Mouse (Mus musculus): Measurements from ENCODE around the gene Mrps26. TPM values are rescaled to one million over a fixed set of nuclear protein-coding genes. Genes with fewer than 3 reads are reported as not detected.
"Not testable (repeated sequence)": the region's sequence is repeated elsewhere in the genome, so short reads cannot be mapped to it uniquely, and the experiment has no call there.

Mrps26 gene
- 70.7 and 73.3 TPM in 2 replicates for polyA plus RNA-seq (2016; fragmentation: Nextera tagmentation; extraction: Ambion mirVana)

GRCm38 (mm10) chr2:130563212-130564055 is at the start of gene Mrps26:
Gene Mrps26, plus strand, starts transcription at chr2:130563742.
- H3K4me1 ChIP-seq = peaks cover 18% of the 10 kb centered on the region
- under 1% methylated on average over 60 of the region's 61 CpGs for WGBS
- H3K36me3 ChIP-seq = peaks cover 19% of the 10 kb centered on the region
- H3K27ac ChIP-seq = peak within 1 kb of the TSS; percentile 68
- ATAC-seq (ENCODE audit: low FRiP score) = peak; percentile 98
- peak within 1 kb of the TSS; percentile 94 for H3K9ac ChIP-seq
- no peaks in the 10 kb centered on the region for H3K9me3 ChIP-seq (replicated peaks)
- H3K27me3 ChIP-seq = no peaks in the 10 kb centered on the region
- peak within 1 kb of the TSS; percentile 89 for H3K4me3 ChIP-seq
- peak within 1 kb of the TSS; percentile 96 for H3K4me2 ChIP-seq (replicated peaks)

GRCm38 (mm10) chr2:130513907-130514306 is 49.6 kb upstream of the Mrps26 start:
- 93% methylated on average over 8 of the region's 8 CpGs for WGBS
- Histone ChIP-seq H3K27ac (no peak overlapping the region), H3K4me3 (no peak overlapping the region), H3K4me1 (0 out of 2 replicates have a peak, but pooled peaks cover 3% of the 10 kb centered on the region), H3K27me3 (no peaks in the 10 kb centered on the region), H3K4me2 (replicated peaks) (no peak overlapping the region), H3K9me3 (replicated peaks) (no peaks in the 10 kb centered on the region), H3K9ac (no peak overlapping the region), H3K36me3 (peaks cover 34% of the 10 kb centered on the region)
- no peak for ATAC-seq (ENCODE audit: low FRiP score)

GRCm38 (mm10) chr2:130515791-130516190 is 47.8 kb upstream of the Mrps26 start:
- 47% methylated on average over 5 of the region's 5 CpGs for WGBS
- Histone ChIP-seq H3K27me3 (no peaks in the 10 kb centered on the region), H3K27ac (no peak overlapping the region), H3K36me3 (peaks cover 41% of the 10 kb centered on the region), H3K9ac (no peak overlapping the region), H3K4me1 (0 out of 2 replicates have a peak, but pooled peaks cover 3% of the 10 kb centered on the region), H3K4me2 (replicated peaks) (no peak overlapping the region), H3K9me3 (replicated peaks) (no peaks in the 10 kb centered on the region), H3K4me3 (no peak overlapping the region)
- ATAC-seq (ENCODE audit: low FRiP score) = no peak

GRCm38 (mm10) chr2:130521927-130522326 is 41.6 kb upstream of the Mrps26 start:
- 95% methylated on average over 2 of the region's 2 CpGs for WGBS
- Histone ChIP-seq H3K9ac (no peak overlapping the region), H3K9me3 (replicated peaks) (no peaks in the 10 kb centered on the region), H3K4me2 (replicated peaks) (no peak overlapping the region), H3K36me3 (peaks cover 70% of the 10 kb centered on the region), H3K4me1 (0 out of 2 replicates have a peak, but pooled peaks cover 3% of the 10 kb centered on the region), H3K27me3 (no peaks in the 10 kb centered on the region), H3K4me3 (no peak overlapping the region), H3K27ac (no peak overlapping the region)
- no peak for ATAC-seq (ENCODE audit: low FRiP score)

GRCm38 (mm10) chr2:130525480-130525879 is 38.1 kb upstream of the Mrps26 start:
- not testable (repeated sequence) for H3K4me1 ChIP-seq; H3K4me3 ChIP-seq; H3K27ac ChIP-seq; H3K9ac ChIP-seq; H3K9me3 ChIP-seq (replicated peaks); H3K27me3 ChIP-seq; H3K4me2 ChIP-seq (replicated peaks); ATAC-seq (ENCODE audit: low FRiP score)
- 92% methylated on average over 2 of the region's 4 CpGs for WGBS
- peaks cover 52% of the 10 kb centered on the region for H3K36me3 ChIP-seq

GRCm38 (mm10) chr2:130528457-130528856 is 35.1 kb upstream of the Mrps26 start:
- Histone ChIP-seq H3K9me3 (replicated peaks) (no peaks in the 10 kb centered on the region), H3K36me3 (peaks cover 41% of the 10 kb centered on the region), H3K4me2 (replicated peaks) (no peak overlapping the region), H3K4me1 (no peaks in the 10 kb centered on the region), H3K27me3 (no peaks in the 10 kb centered on the region), H3K27ac (no peak overlapping the region), H3K4me3 (no peak overlapping the region), H3K9ac (no peak overlapping the region)
- no peak for ATAC-seq (ENCODE audit: low FRiP score)
- 89% methylated on average over 6 of the region's 6 CpGs for WGBS

GRCm38 (mm10) chr2:130529290-130529689 is 34.3 kb upstream of the Mrps26 start:
- WGBS = 95% methylated on average over 2 of the region's 2 CpGs

GRCm38 (mm10) chr2:130529925-130530324 is 33.6 kb upstream of the Mrps26 start:
- no peaks in the 10 kb centered on the region for H3K27me3 ChIP-seq
- H3K4me2 ChIP-seq (replicated peaks) = no peak overlapping the region
- no peak overlapping the region for H3K9ac ChIP-seq
- ATAC-seq (ENCODE audit: low FRiP score) = no peak
- peaks cover 42% of the 10 kb centered on the region for H3K36me3 ChIP-seq
- H3K4me3 ChIP-seq = no peak overlapping the region
- 87% methylated on average over 7 of the region's 7 CpGs for whole genome bisulfite sequencing
- no peak overlapping the region for H3K27ac ChIP-seq
- H3K9me3 ChIP-seq (replicated peaks) = no peaks in the 10 kb centered on the region
- no peaks in the 10 kb centered on the region for H3K4me1 ChIP-seq

More at GRCm38 (mm10) chr2:130529290-130529689, 34.3 kb upstream of the Mrps26 start:
- H3K36me3 ChIP-seq = peaks cover 41% of the 10 kb centered on the region
- ATAC-seq (ENCODE audit: low FRiP score) = no peak
- H3K4me1 ChIP-seq = no peaks in the 10 kb centered on the region
- H3K4me2 ChIP-seq (replicated peaks) = no peak overlapping the region
- no peaks in the 10 kb centered on the region for H3K27me3 ChIP-seq
- H3K9ac ChIP-seq = no peak overlapping the region
- H3K4me3 ChIP-seq = no peak overlapping the region
- H3K27ac ChIP-seq = no peak overlapping the region
- no peaks in the 10 kb centered on the region for H3K9me3 ChIP-seq (replicated peaks)

GRCm38 (mm10) chr2:130532201-130532600 is 31.3 kb upstream of the Mrps26 start:
- 89% methylated on average over 2 of the region's 2 CpGs for WGBS

GRCm38 (mm10) chr2:130535017-130535416 is 28.5 kb upstream of the Mrps26 start:
- WGBS = 95% methylated on average over 6 of the region's 6 CpGs
- Histone ChIP-seq H3K4me2 (replicated peaks) (no peak overlapping the region), H3K9me3 (replicated peaks) (no peaks in the 10 kb centered on the region), H3K9ac (no peak overlapping the region), H3K27me3 (no peaks in the 10 kb centered on the region), H3K4me3 (no peak overlapping the region), H3K27ac (no peak overlapping the region), H3K36me3 (peaks cover 67% of the 10 kb centered on the region), H3K4me1 (no peaks in the 10 kb centered on the region)
- ATAC-seq (ENCODE audit: low FRiP score) = no peak

More at GRCm38 (mm10) chr2:130532201-130532600, 31.3 kb upstream of the Mrps26 start:
- H3K27ac ChIP-seq = no peak overlapping the region
- H3K36me3 ChIP-seq = peaks cover 50% of the 10 kb centered on the region
- no peak overlapping the region for H3K4me3 ChIP-seq
- no peak for ATAC-seq (ENCODE audit: low FRiP score)
- H3K4me1 ChIP-seq = no peaks in the 10 kb centered on the region
- H3K4me2 ChIP-seq (replicated peaks) = no peak overlapping the region
- no peaks in the 10 kb centered on the region for H3K9me3 ChIP-seq (replicated peaks)
- H3K27me3 ChIP-seq = no peaks in the 10 kb centered on the region
- no peak overlapping the region for H3K9ac ChIP-seq

GRCm38 (mm10) chr2:130536890-130537289 is 26.7 kb upstream of the Mrps26 start:
- H3K9me3 ChIP-seq (replicated peaks) = no peaks in the 10 kb centered on the region
- H3K27ac ChIP-seq = no peak overlapping the region
- no peaks in the 10 kb centered on the region for H3K27me3 ChIP-seq
- ATAC-seq (ENCODE audit: low FRiP score) = no peak
- H3K4me1 ChIP-seq = no peaks in the 10 kb centered on the region
- no peak overlapping the region for H3K4me2 ChIP-seq (replicated peaks)
- H3K9ac ChIP-seq = no peak overlapping the region
- 83% methylated on average over 3 of the region's 3 CpGs for WGBS
- peaks cover 84% of the 10 kb centered on the region for H3K36me3 ChIP-seq
- H3K4me3 ChIP-seq = no peak overlapping the region

- H3K27me3 ChIP-seq = no peaks in the 10 kb centered on the region
- H3K36me3 ChIP-seq = peaks cover 86% of the 10 kb centered on the region
- H3K9me3 ChIP-seq (replicated peaks) = no peaks in the 10 kb centered on the region
- WGBS = 94% methylated on average over 8 of the region's 8 CpGs
- H3K27ac ChIP-seq = no peak overlapping the region
- H3K4me3 ChIP-seq = no peak overlapping the region
- no peak for ATAC-seq (ENCODE audit: low FRiP score)
- H3K9ac ChIP-seq = no peak overlapping the region
- no peaks in the 10 kb centered on the region for H3K4me1 ChIP-seq
- H3K4me2 ChIP-seq (replicated peaks) = no peak overlapping the region
Observed at GRCm38 (mm10) chr2:130538876-130539546, 24.5 kb upstream of the Mrps26 start.
